Mouse (Mus musculus) hindbrain, embryonic 11.5 days (tissue): ENCODE measurements around the gene Cinp. TPM values are rescaled to one million over a fixed set of nuclear protein-coding genes. Genes with fewer than 3 reads are reported as not detected.
A peak's percentile ranks its signal among the peaks of the same experiment; 100 is the strongest.

ENCODE experiments used
- ATAC-seq: fragments of 200-750 bp; cut with Nextera tagmentation; 2 replicates; pipeline ENCODE4 v1.8.0; 2017; ENCODE audit warnings: mild to moderate bottlenecking, moderate TSS enrichment, moderate library complexity; ENCODE audit not compliant: low FRiP score
- DNase-seq: peaks from one replicate; pipeline ENCODE4 v3.0.0-alpha.2; 2015; ENCODE audit warnings: low spot score
- H3K27ac ChIP-seq: fragments of 300-500 bp; sonication (generic); 2 replicates; pipeline ENCODE4 v1.5.1; 2014; ENCODE audit warnings: mild to moderate bottlenecking, low read depth, low read length
- H3K27me3 ChIP-seq: fragments of 300-500 bp; sonication (generic); 2 replicates; pipeline ENCODE4 v1.6.1; 2014; ENCODE audit warnings: mild to moderate bottlenecking, low read length, moderate library complexity, mixed read lengths; ENCODE audit not compliant: control insufficient read depth, insufficient read depth
- H3K36me3 ChIP-seq: fragments of 300-500 bp; sonication (generic); 2 replicates; pipeline ENCODE4 v1.6.1; 2014; ENCODE audit warnings: mild to moderate bottlenecking, low read length, moderate library complexity, mixed read lengths; ENCODE audit not compliant: control insufficient read depth, insufficient read depth
- H3K4me1 ChIP-seq: fragments of 300-500 bp; sonication (generic); replicated peaks from 2 replicates; pipeline ENCODE4 v1.6.1; 2014; ENCODE audit warnings: low read length, mixed read lengths; ENCODE audit not compliant: control insufficient read depth, insufficient read depth
- H3K4me2 ChIP-seq: fragments of 300-500 bp; sonication (generic); replicated peaks from 2 replicates; pipeline ENCODE4 v1.6.1; 2014; ENCODE audit warnings: mild to moderate bottlenecking, low read depth, low read length
- H3K4me3 ChIP-seq: fragments of 300-500 bp; sonication (generic); 2 replicates; pipeline ENCODE4 v1.5.1; 2014; ENCODE audit warnings: low read depth, low read length
- H3K9ac ChIP-seq: fragments of 300-500 bp; sonication (generic); 2 replicates; pipeline ENCODE4 v1.6.1; 2014; ENCODE audit warnings: low read depth, low read length
- H3K9me3 ChIP-seq: fragments of 300-500 bp; sonication (generic); 2 replicates; pipeline ENCODE4 v1.6.1; 2016; ENCODE audit warnings: low read length; ENCODE audit not compliant: control insufficient read depth
- WGBS: fragments of 180-500 bp; shearing (Covaris S2); extraction: QIAGEN DNeasy Blood & Tissue Kit; methylation state at CpG from one replicate; pipeline ENCODE4 v1.1.7; 2014; 5-methylcytosine and 5-hydroxymethylcytosine counted together
- polyA plus RNA-seq: library from polyadenylated mRNA; unstranded; fragments of >200 nt; fragmentation: Nextera tagmentation; extraction: Ambion mirVana; gene quantifications from 2 replicates; pipeline ENCODE4 v1.2.1, GENCODE M21; 2014

Cinp gene
- polyA plus RNA-seq, 1 experiment from 2014 or later, result 79.4 TPM

DNA sequence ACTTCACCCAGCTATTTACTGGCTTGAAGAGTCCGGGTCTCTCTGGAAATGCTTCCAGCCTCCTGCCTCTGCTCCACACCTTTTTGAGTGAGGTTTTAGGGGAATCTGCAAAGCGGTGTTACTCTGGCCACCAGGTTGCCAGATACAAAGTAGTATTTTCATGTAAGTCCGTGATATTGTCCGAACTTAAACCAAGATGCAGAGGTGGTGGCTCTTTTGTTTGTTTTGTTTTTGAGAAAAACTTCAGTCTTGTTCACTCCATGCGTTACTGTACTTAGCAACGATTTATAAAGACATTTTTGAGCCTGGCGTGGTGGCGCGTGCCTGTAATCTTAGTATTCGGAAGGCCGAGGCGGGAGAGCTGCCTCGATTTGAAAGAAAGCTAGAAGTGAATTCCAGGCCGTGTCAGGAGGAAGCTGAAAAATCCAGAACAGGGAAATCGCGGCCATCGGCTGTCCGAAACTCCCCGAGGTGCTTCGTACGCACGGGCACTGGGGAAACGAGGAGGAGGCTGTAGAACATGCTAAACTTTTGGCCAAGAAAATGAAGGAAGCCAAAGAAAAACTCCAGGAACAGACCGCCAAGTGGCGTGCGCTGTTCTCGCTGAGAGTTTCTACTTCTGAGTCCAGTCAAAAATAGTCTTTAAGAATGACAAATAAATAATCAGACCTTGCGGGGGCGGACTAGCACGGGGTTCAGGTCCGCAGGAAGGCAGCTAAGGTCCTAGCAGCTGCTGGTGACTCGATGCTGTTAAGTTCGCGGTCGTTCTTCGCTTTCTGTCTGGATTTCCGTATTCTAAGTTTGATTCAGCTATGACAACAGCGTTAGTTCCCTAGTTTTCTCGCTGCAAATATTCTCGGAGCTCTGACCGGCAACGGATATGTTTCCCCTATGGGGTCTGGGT lies 44.5 kb downstream of the Cinp start:
- peak overlapping the region; percentile 40; the same call in 1 of the 2 replicates for H3K9ac ChIP-seq
- peak; percentile 54 for DNase-seq
- H3K4me1 ChIP-seq, result 0 out of 2 replicates have a peak, but pooled peaks cover 2% of the 10 kb centered on the region
- H3K9me3 ChIP-seq, result no peaks in the 10 kb centered on the region
- no peaks in the 10 kb centered on the region for H3K36me3 ChIP-seq
- 0 out of 2 replicates have a peak, but pooled peaks have one; percentile 2 for ATAC-seq
- H3K4me3 ChIP-seq, result peak overlapping the region; percentile 45
- WGBS, result 1% methylated on average over 42 of the region's 42 CpGs
- H3K27me3 ChIP-seq, result peaks cover 6% of the 10 kb centered on the region
- peak overlapping the region; percentile 60 for H3K4me2 ChIP-seq
- H3K27ac ChIP-seq, result no peak overlapping the region

DNA sequence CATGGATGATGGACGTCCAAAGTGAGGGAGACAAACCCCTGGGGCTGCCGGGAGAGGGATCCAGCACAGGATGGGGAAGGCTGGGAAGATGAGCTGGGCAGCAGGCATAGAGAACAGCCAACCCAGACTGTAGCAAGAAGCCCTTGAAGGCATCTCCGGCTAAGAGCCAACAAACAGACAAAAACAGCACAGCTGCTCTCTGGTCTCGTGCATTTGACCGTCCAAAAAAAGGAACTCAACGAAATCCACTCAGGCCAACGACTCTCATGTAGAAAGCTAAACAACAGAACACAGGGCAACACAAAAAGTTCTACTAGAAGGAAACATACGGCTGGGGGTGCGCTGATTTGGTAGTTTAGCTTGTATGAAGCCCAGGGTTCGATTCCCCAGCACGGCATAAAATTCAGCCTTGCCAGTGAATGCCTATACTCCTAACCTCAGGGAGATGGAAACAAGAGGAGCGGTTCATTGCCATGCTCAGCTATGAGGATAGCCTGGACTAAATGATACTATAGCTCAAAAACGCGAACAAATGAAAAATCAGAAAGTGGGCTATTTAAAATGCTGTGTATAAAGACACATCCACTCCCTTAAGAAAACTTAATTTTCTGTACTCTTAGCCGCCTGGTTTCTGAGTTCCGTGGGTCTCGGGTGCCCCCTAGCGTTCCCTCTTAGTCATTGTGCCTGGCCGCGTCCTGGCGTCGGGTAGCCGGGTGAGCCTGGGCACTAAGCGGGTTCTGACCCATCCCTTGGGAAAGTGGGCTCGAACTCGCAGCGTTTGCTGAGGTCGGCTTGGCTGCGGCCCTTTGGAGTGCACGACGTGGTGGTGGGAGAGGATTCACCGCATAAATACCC lies 45.5 kb downstream of the Cinp start:
- Histone ChIP-seq H3K36me3 (no peaks in the 10 kb centered on the region), H3K27ac (no peak overlapping the region), H3K27me3 (peaks cover 6% of the 10 kb centered on the region), H3K4me1 (peaks cover 2% of the 10 kb centered on the region; the same call in 1 of the 2 replicates), H3K4me2 (peak overlapping the region; percentile 60), H3K9me3 (no peaks in the 10 kb centered on the region), H3K4me3 (peak overlapping the region; percentile 45), H3K9ac (peak overlapping the region; percentile 40; the same call in 1 of the 2 replicates)
- peak; percentile 90 for DNase-seq
- 19% methylated on average over 32 of the region's 32 CpGs for WGBS
- ATAC-seq, result no peak

DNA sequence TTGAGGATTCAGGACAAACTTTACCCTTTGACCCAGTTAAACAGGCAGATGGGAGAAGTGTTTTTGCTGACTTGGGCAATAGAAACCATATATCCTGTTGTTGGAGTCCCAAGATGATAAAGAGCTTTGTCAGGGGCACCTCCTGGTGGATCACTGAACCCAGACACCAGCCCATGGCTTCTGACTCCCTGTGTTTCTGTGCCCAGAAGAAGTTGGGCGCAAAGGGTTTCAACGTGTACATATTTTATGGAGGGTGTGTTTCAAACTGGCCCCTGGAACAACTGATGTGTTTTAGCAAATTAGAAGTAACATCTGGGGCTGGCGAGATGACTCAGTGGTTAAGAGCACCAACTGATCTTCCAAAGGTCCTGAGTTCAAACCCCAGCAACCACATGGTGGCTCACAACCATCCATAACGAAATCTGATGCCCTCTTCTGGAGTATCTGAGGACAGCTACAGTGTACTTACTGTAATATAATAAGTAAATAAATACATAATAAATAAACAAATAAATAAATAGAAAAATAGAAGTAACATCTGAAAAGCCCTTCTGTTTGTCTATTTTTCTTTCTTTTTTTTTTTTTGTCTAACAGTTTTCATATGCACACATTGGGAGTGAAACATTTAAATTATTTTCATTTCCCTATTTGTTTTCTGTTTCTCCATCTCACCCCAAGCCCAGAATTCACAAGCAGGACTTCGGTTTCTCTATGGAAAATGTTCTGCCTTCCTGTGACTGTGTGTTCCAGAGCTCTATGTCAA lies 47.0 kb downstream of the Cinp start:
- peaks cover 6% of the 10 kb centered on the region for H3K27me3 ChIP-seq
- 67% methylated on average over 5 of the region's 5 CpGs for whole genome bisulfite sequencing
- H3K9ac ChIP-seq, result no peak overlapping the region
- H3K4me2 ChIP-seq, result no peak overlapping the region
- no peaks in the 10 kb centered on the region for H3K36me3 ChIP-seq
- ATAC-seq (no peak), DNase-seq (no peak)
- no peak overlapping the region for H3K4me3 ChIP-seq
- no peaks in the 10 kb centered on the region for H3K9me3 ChIP-seq
- peaks cover 5% of the 10 kb centered on the region; the same call in 1 of the 2 replicates for H3K4me1 ChIP-seq
- H3K27ac ChIP-seq, result no peak overlapping the region

DNA sequence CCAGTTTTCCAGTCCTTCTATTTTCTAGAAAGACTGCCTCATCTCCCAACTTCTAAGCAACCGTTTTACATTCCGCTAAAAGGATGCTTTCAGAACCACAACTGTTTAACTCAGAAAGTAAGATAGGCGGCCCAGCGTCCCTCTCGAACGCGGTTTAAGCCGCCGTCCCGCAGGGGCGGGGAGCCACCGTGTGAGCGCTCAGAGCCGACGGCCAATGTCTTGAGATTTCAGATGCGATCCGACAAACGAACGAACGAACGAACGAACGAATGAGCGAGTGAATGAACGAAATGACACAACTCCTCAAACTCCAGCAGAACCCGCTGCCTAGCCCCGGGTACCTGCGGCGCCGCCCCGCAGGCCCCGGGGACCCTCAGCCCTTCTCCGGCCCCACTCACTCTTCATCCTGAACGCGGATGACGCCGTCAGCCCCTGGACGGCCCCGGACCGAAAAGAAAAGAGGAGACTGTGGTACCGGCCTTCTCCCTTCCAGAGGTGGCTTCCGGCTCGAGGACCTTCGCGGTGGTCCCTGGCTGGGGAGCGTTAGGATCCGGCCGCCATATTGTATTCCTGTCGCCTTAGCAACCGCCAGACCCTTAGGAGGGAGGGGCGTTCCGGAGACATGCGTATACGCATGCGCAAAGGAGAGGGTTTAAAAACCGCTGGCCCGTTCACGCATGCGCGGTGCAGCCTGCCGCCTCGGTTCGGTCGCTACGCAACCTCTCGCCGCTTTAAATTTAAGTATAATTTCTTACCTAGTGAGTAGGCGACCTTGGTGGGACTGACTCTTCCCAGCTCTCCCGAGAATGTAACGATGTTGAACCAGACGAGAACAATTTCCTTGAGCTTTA lies 48.4 kb downstream of the Cinp start, which contains the start of gene Mok:
TSS of gene Mok (minus strand) at position 592 of the 851 bp plus-strand sequence.
- Histone ChIP-seq H3K27me3 (peaks cover 6% of the 10 kb centered on the region), H3K36me3 (no peaks in the 10 kb centered on the region), H3K4me1 (peaks cover 6% of the 10 kb centered on the region; the same call in 1 of the 2 replicates), H3K4me2 (peak within 1 kb of the TSS; percentile 62), H3K9me3 (no peaks in the 10 kb centered on the region), H3K27ac (no peak within 1 kb of the TSS), H3K4me3 (peak within 1 kb of the TSS; percentile 74), H3K9ac (peak within 1 kb of the TSS; percentile 54)
- DNase-seq, result peak; percentile 99
- peak; percentile 81 for ATAC-seq
- under 1% methylated on average over 71 of the region's 71 CpGs for WGBS

DNA sequence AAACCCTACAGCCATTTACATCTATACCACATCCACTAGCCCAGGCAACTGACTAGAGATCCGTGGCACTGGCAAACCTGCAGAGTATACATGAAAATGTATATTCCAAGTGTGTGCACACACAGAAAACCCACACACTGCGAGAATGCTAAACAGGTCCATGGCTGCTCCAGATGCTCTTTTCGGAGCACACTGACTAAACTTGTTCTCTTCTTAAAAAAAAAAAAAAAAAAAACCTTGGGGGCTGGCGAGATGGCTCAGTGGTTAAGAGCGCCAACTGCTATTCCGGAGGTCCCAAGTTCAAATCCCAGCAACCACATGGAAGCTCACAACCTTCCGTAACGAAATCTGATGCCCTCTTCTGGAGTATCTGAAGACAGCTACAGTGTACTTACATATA lies 51.1 kb downstream of the Cinp start:
- Histone ChIP-seq H3K27ac (no peak overlapping the region; the same call in 1 of the 2 replicates), H3K9ac (no peak overlapping the region), H3K4me2 (no peak overlapping the region), H3K9me3 (no peaks in the 10 kb centered on the region), H3K4me3 (no peak overlapping the region), H3K27me3 (no peaks in the 10 kb centered on the region), H3K36me3 (no peaks in the 10 kb centered on the region), H3K4me1 (peaks cover 3% of the 10 kb centered on the region; the same call in 1 of the 2 replicates)
- DNase-seq, result no peak
- ATAC-seq, result no peak
- WGBS, result 85% methylated on average over 8 of the region's 8 CpGs

DNA sequence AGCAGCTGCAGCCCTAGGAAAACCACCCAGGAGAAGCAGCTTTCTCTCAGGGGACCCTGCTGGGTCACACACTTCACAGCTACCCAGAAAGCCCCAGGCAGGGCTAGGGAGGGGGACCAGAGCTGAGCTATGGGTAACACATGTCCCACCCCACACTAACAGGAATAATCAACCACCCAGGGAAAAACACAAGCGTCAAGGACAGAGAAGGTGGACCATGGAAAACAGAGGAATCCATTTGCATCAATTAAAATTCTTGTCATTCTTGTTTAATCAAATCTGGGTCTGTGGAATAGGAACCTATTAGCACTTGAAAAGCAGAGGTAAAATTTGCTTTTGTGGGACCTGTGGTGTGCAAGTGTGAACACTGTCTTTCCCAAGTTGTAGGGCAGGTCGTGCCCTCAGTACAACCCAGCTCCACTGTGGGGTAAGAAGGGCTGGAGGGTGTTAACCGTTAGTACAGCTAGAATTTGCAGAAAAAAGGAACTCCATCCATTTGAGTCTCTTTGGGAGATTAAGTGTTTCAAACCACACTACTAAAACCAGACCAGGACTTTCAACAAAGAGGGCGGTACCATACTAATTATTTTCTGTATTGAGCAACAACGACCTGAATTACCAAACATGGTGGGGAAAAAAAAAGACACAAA lies 51.6 kb downstream of the Cinp start:
- Histone ChIP-seq H3K4me1 (peaks cover 3% of the 10 kb centered on the region; the same call in 1 of the 2 replicates), H3K9me3 (no peaks in the 10 kb centered on the region), H3K9ac (0 out of 2 replicates have a peak overlapping the region, but pooled peaks have one; percentile 7), H3K27ac (peak overlapping the region; percentile 74), H3K4me3 (no peak overlapping the region), H3K27me3 (no peaks in the 10 kb centered on the region), H3K36me3 (no peaks in the 10 kb centered on the region), H3K4me2 (peak overlapping the region; percentile 6; the same call in 1 of the 2 replicates)
- ATAC-seq (peak; percentile 57; the same call in 1 of the 2 replicates), DNase-seq (peak; percentile 44)
- 41% methylated on average over 5 of the region's 5 CpGs for WGBS

DNA sequence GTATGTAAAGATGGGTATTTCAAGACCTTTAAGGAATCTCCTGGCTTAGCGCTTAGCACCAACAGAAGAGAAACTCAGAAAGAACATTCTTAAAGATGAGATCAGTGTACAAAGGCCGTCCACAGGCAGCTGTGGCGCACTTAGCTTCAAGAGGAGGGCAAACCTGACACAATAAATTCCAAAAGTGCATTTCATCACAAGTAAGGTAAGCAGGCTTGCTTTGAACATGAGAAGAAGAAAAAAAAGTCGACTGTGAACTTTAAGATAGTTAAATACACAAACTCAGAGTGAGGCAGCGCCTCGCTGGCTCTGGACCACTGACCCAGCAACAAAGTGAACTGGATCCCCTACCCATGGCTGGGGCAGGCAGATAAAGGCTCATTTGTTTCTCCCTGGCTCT lies 52.2 kb downstream of the Cinp start:
- 0 out of 2 replicates have a peak overlapping the region, but pooled peaks have one; percentile 7 for H3K9ac ChIP-seq
- peaks cover 3% of the 10 kb centered on the region; the same call in 1 of the 2 replicates for H3K4me1 ChIP-seq
- ATAC-seq (no peak), DNase-seq (no peak)
- H3K4me3 ChIP-seq, result no peak overlapping the region
- no peaks in the 10 kb centered on the region for H3K27me3 ChIP-seq
- no peaks in the 10 kb centered on the region for H3K36me3 ChIP-seq
- H3K27ac ChIP-seq, result peak overlapping the region; percentile 74
- no peaks in the 10 kb centered on the region for H3K9me3 ChIP-seq
- peak overlapping the region; percentile 6; the same call in 1 of the 2 replicates for H3K4me2 ChIP-seq
- 47% methylated on average over 6 of the region's 6 CpGs for WGBS
